Mouse (Mus musculus): Measurements from ENCODE around the gene Mcm9.

GRCm38 (mm10) chr10:53581087-53581486 is 49.2 kb downstream of the Mcm9 start:
- TF ChIP-seq EP300 (IDR thresholded peaks at IDR 0.05; ENCODE audit: low read depth) (no peak), CTCF (IDR thresholded peaks at IDR 0.05; ENCODE audit: low read depth) (no peak)

All from heart, postnatal 0 days (tissue).